ENCODE assay signal across 22 mouse cellular contexts in genomic region chr11:115150741-115151254, GRCm38 (mm10). TPM values are rescaled to one million over a fixed set of nuclear protein-coding genes. Genes with fewer than 3 reads are reported as not detected.
DNase-seq lines count a peak whose midpoint lies in the region; ATAC-seq and TF ChIP-seq lines count a peak whose summit lies in the region.
"Had no signal": no experiment of that assay in that cellular context is flagged by ENCODE, and none has a peak within 500 bp of the region (broad histone marks: within the 10 kb centered on the region; RNA-seq: fewer than 3 reads in every experiment).

No protein-coding gene starts in this region.

- WGBS in limb, embryonic 12.5 days = 42% methylated on average over 6 of the region's 6 CpGs
- WGBS in limb, embryonic 10.5 days = 56% methylated on average over 6 of the region's 6 CpGs
- WGBS in limb, embryonic 13.5 days = 43% methylated on average over 6 of the region's 6 CpGs

- peaks cover 35% of the 10 kb centered on the region for H3K4me1 ChIP-seq in limb, embryonic 12.5 days (replicated peaks)
- peaks cover 56% of the 10 kb centered on the region for H3K4me1 ChIP-seq in limb, embryonic 10.5 days
- H3K4me1 ChIP-seq in CH12.LX (ENCODE audit: control insufficient read depth in 1 of 2, insufficient read depth in 2 of 2) = peaks cover 32 to 50% of the 10 kb centered on the region in 2 experiments
- H3K4me1 ChIP-seq in limb, embryonic 13.5 days = peaks cover 34% of the 10 kb centered on the region

- no peak for TF ChIP-seq RAD21 in CH12.LX (IDR thresholded peaks at IDR 0.05; ENCODE audit: low read depth, low read length)

- peaks cover 36% of the 10 kb centered on the region for H3K27me3 ChIP-seq in limb, embryonic 12.5 days
- peaks cover 34% of the 10 kb centered on the region for H3K27me3 ChIP-seq in limb, embryonic 10.5 days (ENCODE audit: low read depth, poor library complexity, severe bottlenecking)
- H3K27me3 ChIP-seq in CH12.LX (replicated peaks) = peaks cover 9% of the 10 kb centered on the region
- H3K27me3 ChIP-seq in limb, embryonic 13.5 days = peaks cover 35% of the 10 kb centered on the region

- TF ChIP-seq EP300 in CH12.LX (IDR thresholded peaks at IDR 0.05; ENCODE audit: low read length) = peak; percentile 41; the same call in 1 of the 2 replicates

- H3K27ac ChIP-seq in limb, embryonic 12.5 days = no peak overlapping the region
- H3K27ac ChIP-seq in limb, embryonic 10.5 days = no peak overlapping the region
- H3K27ac ChIP-seq in CH12.LX (ENCODE audit: insufficient read depth, low read depth) = no peak overlapping the region
- no peak overlapping the region for H3K27ac ChIP-seq in limb, embryonic 13.5 days
- H3K27ac ChIP-seq: embryonic facial prominence, embryonic 15.5 days; forebrain, embryonic 10.5 days; forebrain, embryonic 15.5 days; heart, embryonic 13.5 days; hindbrain, postnatal 0 days had no signal

- intact Hi-C loops in left cerebral cortex, postnatal 10 days (cut with DNase I) = no loop called here

- DNase-seq in limb, embryonic 10.5 days (ENCODE audit: low spot score) = no peak
- no peak for DNase-seq in CH12.LX (ENCODE audit: extremely low read depth)
- no peak for DNase-seq in left cerebral cortex, postnatal 10 days (ENCODE audit: extremely low spot score in 1 of 2, low spot score in 2 of 2)
- DNase-seq in lung, postnatal 14 days = no peak
- DNase-seq: adrenal gland, adult 8-10 months; adrenal gland, postnatal 36 days; cerebellum, adult 2 months; cerebellum, postnatal 10 days; embryo, embryonic 11 days; gastrocnemius, postnatal 36 days; heart, adult 11 months; heart, postnatal 36 days had no signal

- H3K79me2 ChIP-seq in CH12.LX (replicated peaks; ENCODE audit: control insufficient read depth, extremely low read depth, insufficient read depth, poor library complexity, severe bottlenecking) = no peaks in the 10 kb centered on the region

- TF ChIP-seq POLR2A in CH12.LX (IDR thresholded peaks at IDR 0.05; ENCODE audit: low read depth, low read length) = no peak

- ATAC-seq in limb, embryonic 12.5 days (ENCODE audit: insufficient number of reproducible peaks, insufficient read depth, low FRiP score, low TSS enrichment, low read depth) = no peak
- no peak for ATAC-seq in limb, embryonic 13.5 days (ENCODE audit: low FRiP score, low read depth)
- ATAC-seq: forebrain, embryonic 15.5 days had no signal

- H3K4me2 ChIP-seq in limb, embryonic 12.5 days = 0 out of 2 replicates have a peak overlapping the region, but pooled peaks have one; percentile 59
- H3K4me2 ChIP-seq in CH12.LX (ENCODE audit: insufficient read depth, low read depth, poor library complexity, severe bottlenecking) = 0 out of 2 replicates have a peak overlapping the region, but pooled peaks have one; percentile 18
- H3K4me2 ChIP-seq in limb, embryonic 13.5 days (replicated peaks) = peak overlapping the region; percentile 67; the same call in 1 of the 2 replicates

- H3K36me3 ChIP-seq in limb, embryonic 12.5 days = no peaks in the 10 kb centered on the region
- H3K36me3 ChIP-seq in limb, embryonic 10.5 days = no peaks in the 10 kb centered on the region
- H3K36me3 ChIP-seq in CH12.LX (replicated peaks in 1 of 2; ENCODE audit: control insufficient read depth in 1 of 2, insufficient read depth in 1 of 2, low read length in 1 of 2) = peaks cover 3 to 5% of the 10 kb centered on the region in 2 experiments
- no peaks in the 10 kb centered on the region for H3K36me3 ChIP-seq in limb, embryonic 13.5 days
- H3K36me3 ChIP-seq: embryonic facial prominence, embryonic 15.5 days; forebrain, embryonic 10.5 days; forebrain, embryonic 15.5 days; heart, embryonic 13.5 days had no signal

- H3K9ac ChIP-seq in limb, embryonic 12.5 days (replicated peaks) = no peak overlapping the region
- H3K9ac ChIP-seq in CH12.LX (ENCODE audit: insufficient read depth, low read depth) = no peak overlapping the region
- no peak overlapping the region for H3K9ac ChIP-seq in limb, embryonic 13.5 days
- H3K9ac ChIP-seq: embryonic facial prominence, embryonic 15.5 days had no signal

- peaks cover 4% of the 10 kb centered on the region; the same call in 1 of the 2 replicates for H3K9me3 ChIP-seq in limb, embryonic 12.5 days
- H3K9me3 ChIP-seq in limb, embryonic 10.5 days (replicated peaks) = no peaks in the 10 kb centered on the region
- H3K9me3 ChIP-seq in CH12.LX (replicated peaks; ENCODE audit: low read length) = peaks cover 16% of the 10 kb centered on the region
- H3K9me3 ChIP-seq in limb, embryonic 13.5 days = no peaks in the 10 kb centered on the region; the same call in 1 of the 2 replicates
- H3K9me3 ChIP-seq: embryonic facial prominence, embryonic 15.5 days; forebrain, embryonic 10.5 days; forebrain, embryonic 15.5 days had no signal

- TF ChIP-seq CTCF in CH12.LX (conservative IDR thresholded peaks at IDR 0.05 in 1 of 2, IDR thresholded peaks at IDR 0.05 in 1 of 2; ENCODE audit: low read depth in 2 of 2, low read length in 2 of 2) = no peak

- dilution Hi-C loops in CH12.LX (cut with MboI; ENCODE audit: extremely low pct_ligation_motif_present, extremely low pct_unique_long_range_greater_than_20kb, low sequenced_read_pairs) = no loop called here

- H3K4me3 ChIP-seq in limb, embryonic 12.5 days (replicated peaks) = no peak overlapping the region
- H3K4me3 ChIP-seq in limb, embryonic 10.5 days = no peak overlapping the region
- peak overlapping the region in 1 of 3 experiments; percentile 5 for H3K4me3 ChIP-seq in CH12.LX (replicated peaks in 1 of 3; ENCODE audit: low read depth in 2 of 3, low read length in 2 of 3, poor library complexity in 1 of 3)
- H3K4me3 ChIP-seq in limb, embryonic 13.5 days = no peak overlapping the region
- H3K4me3 ChIP-seq: erythroblast, embryonic 14.5 days had no signal

- in situ Hi-C loops in CH12.LX (cut with MboI; ENCODE audit: low pct_ligation_motif_present, low pct_unique_long_range_greater_than_20kb, low sequenced_read_pairs) = no loop called here

TF ChIP-seq in CH12.LX, 34 proteins besides CTCF, POLR2A, EP300 and RAD21:
- TF ChIP-seq MAZ (IDR thresholded peaks at IDR 0.05; ENCODE audit: low read depth, low read length) = no peak
- peak; percentile 43 for TF ChIP-seq BHLHE40 (IDR thresholded peaks at IDR 0.05; ENCODE audit: low read depth, low read length)
- 0 out of 2 replicates have a peak, but pooled peaks have one; percentile 11 for TF ChIP-seq TCF12 (IDR thresholded peaks at IDR 0.05; ENCODE audit: low read depth, low read length)
TF ChIP-seq in CH12.LX: peak in this region for 2.

RNA-seq across cellular contexts. Expression of gene Slc9a3r1, which starts 12.3 kb away (rescaled TPM):
- polyA plus RNA-seq in limb, embryonic 12.5 days (2016; fragmentation: Nextera tagmentation; extraction: Ambion mirVana) = 23.9 and 25.0 TPM in 2 replicates
- 30.7 and 32.2 TPM in 2 replicates for polyA plus RNA-seq in limb, embryonic 10.5 days (2016; fragmentation: Nextera tagmentation; extraction: Ambion mirVana)
- 69.0 and 70.1 TPM in 2 replicates for total RNA-seq in CH12.LX (2012; rRNA removed)
- total RNA-seq in CH12.LX (2014; rRNA removed) = 43.5 and 51.9 TPM in 2 replicates
- 63.7 and 64.6 TPM in 2 replicates for polyA plus RNA-seq in CH12.LX (2012; ENCODE audit: insufficient read length, low read depth)
- 20.6 and 23.4 TPM in 2 replicates for polyA plus RNA-seq in limb, embryonic 13.5 days (2015; fragmentation: Nextera tagmentation; extraction: Ambion mirVana)
- total RNA-seq in left cerebral cortex, postnatal 10 days (2021) = 10 to 100 TPM; 53.7 to 56.0 TPM

RNA-seq across cellular contexts. Expression of gene Cd300lf, which starts 17.0 kb away (rescaled TPM):
- 0.26 TPM in 2 replicates for polyA plus RNA-seq in limb, embryonic 12.5 days (2016; fragmentation: Nextera tagmentation; extraction: Ambion mirVana)
- 0.06 TPM in 1 of 2 replicates, not detected in the other for polyA plus RNA-seq in limb, embryonic 10.5 days (2016; fragmentation: Nextera tagmentation; extraction: Ambion mirVana)
- 35.3 and 36.1 TPM in 2 replicates for total RNA-seq in CH12.LX (2012; rRNA removed)
- 13.5 and 15.5 TPM in 2 replicates for total RNA-seq in CH12.LX (2014; rRNA removed)
- polyA plus RNA-seq in CH12.LX (2012; ENCODE audit: insufficient read length, low read depth) = 36.9 and 38.9 TPM in 2 replicates
- polyA plus RNA-seq in limb, embryonic 13.5 days (2015; fragmentation: Nextera tagmentation; extraction: Ambion mirVana) = 0.09 TPM in 1 of 2 replicates, not detected in the other
- total RNA-seq in left cerebral cortex, postnatal 10 days (2021) = under 1 TPM; 0.28 to 0.90 TPM
- total RNA-seq: common myeloid progenitor, adult 5-6 weeks; gastrocnemius, postnatal 36 days; hindbrain, postnatal 0 days had no signal
- polyA plus RNA-seq: embryonic facial prominence, embryonic 11.5 days; erythroblast, embryonic 14.5 days; forebrain, embryonic 15.5 days had no signal

RNA-seq across cellular contexts. Expression of gene Tmem104, which starts 36.5 kb away (rescaled TPM):
- polyA plus RNA-seq in limb, embryonic 12.5 days (2016; fragmentation: Nextera tagmentation; extraction: Ambion mirVana) = 5.8 and 8.2 TPM in 2 replicates
- 9.1 and 9.8 TPM in 2 replicates for polyA plus RNA-seq in limb, embryonic 10.5 days (2016; fragmentation: Nextera tagmentation; extraction: Ambion mirVana)
- total RNA-seq in CH12.LX (2012; rRNA removed) (15.7 and 16.1 TPM in 2 replicates), CH12.LX (2014; rRNA removed) (1.6 and 3.5 TPM in 2 replicates)
- 10.3 and 10.8 TPM in 2 replicates for polyA plus RNA-seq in CH12.LX (2012; ENCODE audit: insufficient read length, low read depth)
- 10.9 and 11.4 TPM in 2 replicates for polyA plus RNA-seq in limb, embryonic 13.5 days (2015; fragmentation: Nextera tagmentation; extraction: Ambion mirVana)
- total RNA-seq in left cerebral cortex, postnatal 10 days (2021) = 10 to 100 TPM; 19.9 to 20.3 TPM

RNA-seq across cellular contexts. Expression of gene Nat9, which starts 36.9 kb away (rescaled TPM):
- 17.8 and 23.6 TPM in 2 replicates for polyA plus RNA-seq in limb, embryonic 12.5 days (2016; fragmentation: Nextera tagmentation; extraction: Ambion mirVana)
- 15.6 and 22.7 TPM in 2 replicates for polyA plus RNA-seq in limb, embryonic 10.5 days (2016; fragmentation: Nextera tagmentation; extraction: Ambion mirVana)
- total RNA-seq in CH12.LX (2012; rRNA removed) (51.7 and 74.0 TPM in 2 replicates), CH12.LX (2014; rRNA removed) (20.7 and 30.6 TPM in 2 replicates)
- 24.1 and 34.0 TPM in 2 replicates for polyA plus RNA-seq in CH12.LX (2012; ENCODE audit: insufficient read length, low read depth)
- 25.7 and 26.2 TPM in 2 replicates for polyA plus RNA-seq in limb, embryonic 13.5 days (2015; fragmentation: Nextera tagmentation; extraction: Ambion mirVana)
- total RNA-seq in left cerebral cortex, postnatal 10 days (2021) = 10 to 100 TPM; 14.5 to 16.6 TPM

RNA-seq across cellular contexts. Expression of gene Rab37, which starts 59.6 kb away (rescaled TPM):
- 1.4 and 1.8 TPM in 2 replicates for polyA plus RNA-seq in limb, embryonic 12.5 days (2016; fragmentation: Nextera tagmentation; extraction: Ambion mirVana)
- 0.95 and 1.8 TPM in 2 replicates for polyA plus RNA-seq in limb, embryonic 10.5 days (2016; fragmentation: Nextera tagmentation; extraction: Ambion mirVana)
- total RNA-seq in CH12.LX (2012; rRNA removed) = 3.6 and 4.5 TPM in 2 replicates
- 2.0 and 2.2 TPM in 2 replicates for total RNA-seq in CH12.LX (2014; rRNA removed)
- polyA plus RNA-seq in CH12.LX (2012; ENCODE audit: insufficient read length, low read depth) = 2.2 and 2.3 TPM in 2 replicates
- polyA plus RNA-seq in limb, embryonic 13.5 days (2015; fragmentation: Nextera tagmentation; extraction: Ambion mirVana) = 1.4 and 1.6 TPM in 2 replicates
- total RNA-seq in left cerebral cortex, postnatal 10 days (2021) = under 1 TPM; 0.39 to 0.51 TPM

Comparison
In these comparisons a context has a peak if more than half of its experiments do, and no peak if none do; other contexts are left out.
1. RNA of gene Cd300lf, which starts 17.0 kb away (polyA plus RNA-seq): 36.9 to 38.9 TPM in CH12.LX; 0.26 TPM in limb, embryonic 12.5 days, 0.09 TPM in limb, embryonic 13.5 days and 0.06 TPM in limb, embryonic 10.5 days; every median in the first group is over 10 times any median in the second.
2. Peak in every context shown above with its lines, with median percentiles within 50 percentile points of each other: H3K4me2 ChIP-seq.